Mouse (Mus musculus) lung, adult 10 weeks (tissue): ENCODE data around the gene Rpl7l1. TPM values are rescaled to one million over a fixed set of nuclear protein-coding genes. Genes with fewer than 3 reads are reported as not detected.

Experiments
- polyA plus RNA-seq: library from polyadenylated mRNA; stranded (reverse); fragments of 350-450 nt; fragmentation: Illumina TruSeq; extraction: RNeasy Lipid Tissue Mini Kit (QIAGEN cat#74804); gene quantifications from one replicate; pipeline ENCODE4 v1.2.3, GENCODE M21; 2014; ENCODE audit warnings: low read depth, low replicate concordance; ENCODE audit not compliant: insufficient read depth

Gene Rpl7l1
- polyA plus RNA-seq, result 48.3 TPM

DNA sequence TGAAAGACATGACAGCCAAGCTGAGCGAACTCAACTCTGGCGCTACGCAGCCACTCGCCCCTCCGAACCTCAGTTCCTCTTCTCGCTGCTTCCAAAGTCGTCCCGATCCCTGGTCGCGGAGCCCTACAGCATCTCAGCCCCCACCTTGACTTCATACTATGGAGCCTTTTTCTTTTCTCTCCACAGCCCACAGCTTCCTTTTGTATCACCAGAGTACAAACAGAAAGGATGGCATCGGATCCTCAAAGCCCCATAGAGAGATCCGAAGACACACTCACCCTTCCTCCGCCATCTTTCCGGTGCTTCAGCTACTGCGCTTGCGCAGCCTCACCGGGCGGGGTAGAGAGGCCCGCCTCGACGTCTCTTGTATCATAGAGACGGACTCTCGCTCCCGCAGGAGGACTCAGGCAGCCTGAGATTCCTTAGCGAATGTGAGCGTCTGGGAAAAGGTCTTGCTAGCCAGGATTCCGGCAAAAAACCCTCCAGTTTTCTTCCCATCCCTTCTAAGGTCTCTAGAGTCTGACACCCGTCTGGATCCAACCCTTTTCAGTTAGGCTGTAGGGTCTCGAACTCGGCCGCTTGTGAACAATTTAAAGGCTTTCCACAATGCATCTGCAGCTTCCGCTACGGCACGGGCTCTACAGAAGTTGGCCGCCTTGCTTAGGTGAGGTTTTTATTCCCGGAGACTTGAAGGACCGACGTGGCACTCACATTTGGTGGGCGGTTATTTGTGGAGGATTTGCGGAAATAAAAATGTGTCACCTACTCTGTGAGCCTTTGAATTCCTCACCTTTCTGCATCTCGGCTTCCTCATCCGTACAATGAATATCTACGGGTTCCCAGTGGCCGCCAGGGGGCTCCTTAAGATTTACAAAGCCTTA lies at the start of gene Rpl7l1:
Gene Rpl7l1, minus strand, starts transcription at position 332 of the 881 bp plus-strand sequence.

DNA sequence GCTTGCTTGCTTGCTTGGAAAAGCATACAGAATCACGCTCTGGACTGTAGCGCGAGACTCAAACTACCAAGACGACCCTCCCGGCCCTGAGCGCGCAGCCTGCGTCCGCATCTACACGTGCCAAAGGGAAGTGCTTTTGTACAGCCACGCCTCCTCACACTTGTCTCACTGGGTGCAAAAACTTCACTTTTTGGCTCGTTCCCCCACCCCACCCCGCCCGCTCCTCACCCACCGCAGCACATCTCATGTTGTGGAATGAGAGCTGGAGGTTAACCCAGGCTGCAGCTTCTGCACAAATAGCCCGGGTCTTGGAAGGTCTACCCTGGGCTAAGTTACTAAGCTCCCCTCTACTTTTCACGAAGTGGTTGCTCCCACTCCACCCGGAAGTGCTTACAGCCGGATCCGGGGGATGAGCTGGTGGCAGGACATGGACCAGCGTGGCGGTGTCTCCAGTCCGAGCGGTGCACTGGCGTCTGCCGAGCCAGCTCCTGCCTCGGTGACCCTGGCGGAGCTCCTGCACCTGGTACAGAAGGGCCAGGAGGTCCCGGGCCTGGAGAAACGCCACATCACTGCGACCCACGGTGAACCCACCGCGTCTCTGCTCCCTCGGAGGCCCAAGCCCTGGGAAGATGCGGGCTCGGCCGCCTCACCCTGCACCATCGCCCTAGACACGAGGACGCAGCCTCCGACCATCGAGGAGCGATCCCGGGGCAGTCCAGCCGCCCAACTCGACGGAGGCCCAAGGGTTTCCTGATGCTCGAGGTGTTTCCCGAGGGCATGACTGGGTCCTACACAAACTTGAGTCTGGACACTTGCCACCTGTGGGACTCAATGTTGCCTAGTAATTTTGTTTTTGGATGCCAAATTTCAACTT lies 9.8 kb downstream of the Rpl7l1 start, which contains the start of gene 2310039H08Rik:
Gene 2310039H08Rik, plus strand, starts transcription at position 232 of the 874 bp plus-strand sequence.

DNA sequence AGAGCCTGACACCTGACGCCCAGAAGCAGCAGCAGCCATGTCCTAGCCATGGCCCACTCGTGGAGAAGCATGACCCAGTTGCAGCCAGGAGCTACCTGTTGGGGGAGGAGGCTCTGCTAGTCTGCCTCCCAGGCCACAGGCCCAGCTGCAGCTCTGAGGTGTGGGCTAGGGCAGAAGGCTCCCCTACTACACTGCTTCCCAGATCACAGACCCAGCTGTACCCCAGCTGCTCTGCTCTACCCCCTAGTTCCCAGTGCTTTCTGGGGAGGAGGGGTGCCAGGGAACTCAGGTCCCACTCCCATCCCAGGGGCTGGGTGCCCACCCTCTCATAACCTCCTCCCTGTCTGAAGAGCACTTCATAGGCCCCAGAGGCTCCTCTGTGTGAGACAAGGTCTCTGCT lies 18.9 kb downstream of the Rpl7l1 start, which contains the start of gene Ptcra:
Gene Ptcra, minus strand, starts transcription at position 169 of the 400 bp plus-strand sequence.

DNA sequence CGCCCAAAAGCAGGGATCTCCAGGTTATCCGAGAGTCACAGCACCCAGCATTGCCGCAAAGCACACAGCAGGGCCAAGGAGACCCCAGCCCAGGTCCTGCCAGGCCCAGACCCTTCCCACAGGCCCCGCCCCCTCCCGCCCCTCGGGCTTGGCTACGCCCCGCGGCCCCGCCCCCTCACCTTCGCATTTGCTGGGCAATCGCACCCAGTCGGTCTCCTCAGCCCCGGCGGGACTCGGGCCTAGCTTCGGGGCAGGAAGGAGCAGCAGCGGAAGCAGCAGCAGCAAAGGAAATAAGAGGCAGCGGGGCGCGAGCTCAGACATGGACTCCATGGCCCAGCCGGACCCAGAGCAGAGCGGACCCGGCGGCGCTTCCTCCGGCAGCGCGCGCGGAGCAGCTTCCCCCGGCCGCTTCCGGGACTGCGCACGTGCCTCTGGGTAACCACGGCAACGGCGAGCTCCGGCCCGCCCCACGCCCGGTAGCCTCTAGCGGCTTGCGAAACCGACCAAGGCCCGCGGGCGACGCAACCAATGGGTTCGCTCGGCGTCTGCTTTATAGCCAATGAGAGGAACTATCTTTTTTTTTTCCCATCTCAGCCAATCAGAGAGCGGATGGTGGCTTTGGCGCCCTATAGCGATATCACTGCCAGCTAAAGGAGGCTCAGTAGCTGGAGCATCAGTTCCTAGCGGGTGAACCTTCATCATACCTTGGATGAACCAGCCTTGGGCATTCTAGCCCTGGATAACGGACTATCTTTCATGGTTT lies 30.5 kb downstream of the Rpl7l1 start, which contains the start of gene Cnpy3:
Gene Cnpy3, minus strand, starts transcription at position 421 of the 763 bp plus-strand sequence.

DNA sequence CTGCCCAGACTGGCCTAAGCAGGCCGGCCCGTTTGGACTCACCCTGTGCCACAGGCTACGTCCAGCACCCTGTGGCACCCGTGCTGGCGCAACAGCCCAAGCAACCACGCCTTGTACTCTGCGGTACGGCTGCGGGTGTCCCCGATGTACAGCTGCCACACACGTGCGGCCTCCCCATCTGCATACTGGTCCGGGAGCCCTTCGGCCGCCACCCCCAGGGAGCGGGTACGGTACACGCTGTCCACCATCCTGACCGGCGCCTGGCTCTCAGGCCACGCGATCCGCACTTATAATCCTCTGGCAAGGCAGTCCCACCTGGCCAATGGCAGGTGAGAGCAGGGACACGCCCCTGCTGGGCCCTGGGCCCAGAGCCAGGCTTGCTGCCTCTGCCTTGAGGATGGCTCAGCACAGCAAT lies 53.6 kb downstream of the Rpl7l1 start, which contains the start of gene Gnmt:
Gene Gnmt, minus strand, starts transcription at position 265 of the 415 bp plus-strand sequence.

Other genes with a start within 250 kb of the Rpl7l1 start
- 9.1 TPM for gene Cul9, start 236.3 kb downstream of the Rpl7l1 start, polyA plus RNA-seq
- 28.1 TPM for gene Srf, start 226.5 kb downstream of the Rpl7l1 start, polyA plus RNA-seq
- 21.3 TPM for gene Ptk7, start 153.2 kb downstream of the Rpl7l1 start, polyA plus RNA-seq
- gene Klc4, start 136.7 kb downstream of the Rpl7l1 start, polyA plus RNA-seq, result 16.5 TPM
- 53.2 TPM for gene Mrpl2, start 136.4 kb downstream of the Rpl7l1 start, polyA plus RNA-seq
- gene Cul7, start 132.3 kb downstream of the Rpl7l1 start, polyA plus RNA-seq, result 15.0 TPM
- 22.9 TPM for gene Rrp36, start 108.3 kb downstream of the Rpl7l1 start, polyA plus RNA-seq
- gene Mea1, start 103.9 kb downstream of the Rpl7l1 start, polyA plus RNA-seq, result 106 TPM
- gene Klhdc3, start 101.8 kb downstream of the Rpl7l1 start, polyA plus RNA-seq, result 33.7 TPM
- 21.6 TPM for gene Ppp2r5d, start 77.6 kb downstream of the Rpl7l1 start, polyA plus RNA-seq
- gene Pex6, start 71.2 kb downstream of the Rpl7l1 start, polyA plus RNA-seq, result 25.9 TPM
- gene Gnmt, start 53.5 kb downstream of the Rpl7l1 start, polyA plus RNA-seq, result 10.9 TPM
- 38.7 TPM for gene Cnpy3, start 30.5 kb downstream of the Rpl7l1 start, polyA plus RNA-seq
- not detected for gene Ptcra, start 19.0 kb downstream of the Rpl7l1 start, polyA plus RNA-seq
- gene 2310039H08Rik, start 10.0 kb downstream of the Rpl7l1 start, polyA plus RNA-seq, result 25.5 TPM
- gene Bicral, start 75.8 kb upstream of the Rpl7l1 start, polyA plus RNA-seq, result 4.0 TPM
- 21.2 TPM for gene Tbcc, start 108.0 kb upstream of the Rpl7l1 start, polyA plus RNA-seq
- gene Prph2, start 127.8 kb upstream of the Rpl7l1 start, polyA plus RNA-seq, result not detected
- gene Ubr2, start 227.9 kb upstream of the Rpl7l1 start, polyA plus RNA-seq, result 8.0 TPM